Mouse (Mus musculus): ENCODE results near the gene Mkrn2.
"Not testable (repeated sequence)": the region's sequence is repeated elsewhere in the genome, so short reads cannot be mapped to it uniquely, and the experiment has no call there.

Mkrn2 gene

GRCm38 (mm10) chr6:115607429-115607828 is 5.7 kb downstream of the Mkrn2 start:
- no peak for DNase-seq (ENCODE audit: low read depth, low spot score)

DNA sequence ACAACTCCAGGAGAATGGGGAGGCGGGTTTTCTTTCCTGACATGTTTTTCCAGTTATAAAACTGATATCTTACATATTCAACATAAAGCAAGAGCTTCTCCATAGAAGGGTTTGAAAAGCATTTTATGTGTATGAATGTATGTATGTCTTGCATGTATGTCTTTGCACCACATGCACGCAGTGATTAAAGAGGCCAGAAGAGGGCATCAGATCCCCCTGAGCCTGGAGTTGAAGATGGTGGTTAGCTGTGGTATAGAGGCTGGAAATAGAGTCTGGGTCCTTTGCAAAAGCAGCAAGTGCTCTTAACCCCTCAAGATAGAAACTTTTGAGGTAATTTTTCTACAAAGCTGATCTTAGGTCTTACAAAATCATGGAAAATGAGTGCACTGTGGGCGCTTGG is 7.4 kb downstream of the Mkrn2 start:
- peak; percentile 55 for DNase-seq (ENCODE audit: low read depth, low spot score)

GRCm38 (mm10) chr6:115610301-115610700 is 8.6 kb downstream of the Mkrn2 start:
- DNase-seq (ENCODE audit: low read depth, low spot score) = no peak

- DNase-seq (ENCODE audit: low read depth, low spot score) = no peak
These were observed 12.1 kb downstream of the Mkrn2 start for GRCm38 (mm10) chr6:115613793-115614192.

- no peak for DNase-seq (ENCODE audit: low read depth, low spot score)
These were observed 14.3 kb downstream of the Mkrn2 start for GRCm38 (mm10) chr6:115615983-115616382.

GRCm38 (mm10) chr6:115619818-115620217 is 18.1 kb downstream of the Mkrn2 start:
- DNase-seq (ENCODE audit: low read depth, low spot score) = no peak

- DNase-seq (ENCODE audit: low read depth, low spot score) = no peak
These were observed 19.2 kb downstream of the Mkrn2 start for GRCm38 (mm10) chr6:115620942-115621341.

DNA sequence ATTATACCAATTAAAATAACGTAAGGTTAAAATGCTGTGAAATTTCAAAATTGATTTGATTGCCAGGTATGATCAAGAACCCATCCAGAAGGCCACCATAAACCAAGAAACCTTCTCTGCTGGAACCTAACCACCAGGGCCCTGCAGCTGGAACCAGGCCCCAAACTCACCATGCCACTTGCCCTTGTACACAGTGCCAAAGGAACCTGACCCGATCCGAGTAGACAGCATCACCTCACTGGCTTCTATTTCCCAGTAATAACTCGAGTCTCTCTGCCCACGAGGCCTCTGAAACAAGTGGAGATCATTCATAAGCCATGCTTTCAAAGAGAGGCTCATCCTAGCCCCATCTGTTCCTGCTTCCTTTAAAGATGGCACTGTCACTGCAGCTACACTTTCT is 24.4 kb downstream of the Mkrn2 start:
- DNase-seq (ENCODE audit: low read depth, low spot score) = no peak

DNA sequence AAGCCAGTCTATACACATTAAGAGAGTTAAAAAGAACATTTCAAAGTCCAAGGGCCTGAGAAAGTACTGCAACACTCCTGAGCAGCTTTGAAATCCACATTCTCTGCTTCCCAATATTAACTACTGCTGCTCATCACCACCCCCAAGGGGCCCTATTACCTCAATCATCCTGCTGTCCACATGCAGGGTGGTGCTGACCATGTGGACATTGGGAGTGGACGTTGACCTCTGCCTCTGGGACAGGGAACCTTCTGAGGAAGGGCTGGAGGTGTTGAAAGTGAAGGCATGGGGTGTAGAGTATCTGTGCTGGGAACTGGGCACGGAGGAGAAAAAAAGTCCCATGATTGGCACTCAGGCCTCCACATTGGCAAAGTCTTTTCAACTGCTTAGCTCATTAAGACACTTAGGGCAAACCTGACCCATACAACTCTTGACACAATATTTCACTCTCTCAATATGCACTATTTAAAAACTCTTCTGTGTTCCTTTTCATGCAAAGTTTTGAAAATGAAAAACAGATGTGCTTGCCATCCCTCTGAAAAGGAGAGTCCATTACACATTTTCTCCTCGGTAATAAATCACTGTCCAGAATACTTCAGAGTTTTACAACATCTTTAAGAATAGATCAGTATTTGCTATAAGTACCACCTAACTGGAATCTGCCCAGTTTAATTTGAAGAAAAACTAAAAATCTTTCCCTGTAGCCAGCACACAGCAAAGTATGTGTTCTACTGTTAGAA is 29.5 kb downstream of the Mkrn2 start:
- no peak for DNase-seq (ENCODE audit: low read depth, low spot score)

GRCm38 (mm10) chr6:115634015-115634414 is 32.3 kb downstream of the Mkrn2 start:
- no peak for DNase-seq (ENCODE audit: low read depth, low spot score)

DNA sequence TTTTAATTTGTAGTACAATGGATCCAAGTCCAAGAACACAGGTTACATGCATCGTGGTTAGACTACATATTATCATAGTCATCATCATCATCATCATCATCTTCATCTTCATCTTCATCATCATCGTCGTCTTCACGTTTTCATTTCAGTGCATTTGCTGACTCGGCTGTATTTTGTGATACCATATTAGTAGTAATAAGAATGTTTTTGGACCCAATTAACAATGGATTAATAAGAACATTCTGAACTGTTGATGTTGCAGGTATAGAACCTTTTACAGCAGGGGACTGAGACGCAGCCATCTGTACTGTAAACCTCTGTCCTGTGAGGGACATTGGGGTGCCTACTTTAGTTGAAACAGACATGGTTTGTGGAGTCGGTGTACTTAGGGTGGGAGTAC is 36.5 kb downstream of the Mkrn2 start:
- not testable (repeated sequence) for DNase-seq (ENCODE audit: low read depth, low spot score)

GRCm38 (mm10) chr6:115643315-115643714 is 41.6 kb downstream of the Mkrn2 start:
- no peak for DNase-seq (ENCODE audit: low read depth, low spot score)

DNA sequence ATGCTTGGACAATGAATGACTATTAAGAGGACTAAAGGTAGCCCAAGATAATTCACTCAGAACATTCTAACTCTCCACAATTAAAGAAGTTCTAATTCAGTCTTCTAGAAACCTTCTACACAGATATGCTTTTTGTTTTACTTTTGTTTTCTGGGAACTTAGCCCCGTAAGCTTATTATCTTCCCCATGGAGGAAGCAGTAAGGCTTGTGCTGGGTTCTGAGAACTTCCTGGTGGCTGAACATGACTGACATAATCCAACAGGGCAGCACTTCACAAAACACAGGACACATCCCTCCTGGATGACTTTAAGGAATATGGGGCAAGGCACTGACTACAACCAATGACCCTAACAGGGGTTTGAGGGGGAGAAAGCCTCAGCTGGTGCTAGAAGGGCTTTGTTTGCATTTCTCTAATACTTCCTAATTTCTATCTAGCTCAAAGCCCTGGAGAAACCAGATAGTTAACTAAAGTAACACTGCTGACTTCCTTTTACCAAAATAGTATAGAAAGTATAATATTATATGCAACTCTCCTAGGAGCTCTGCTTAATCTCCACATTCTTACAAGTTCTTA is 48.2 kb downstream of the Mkrn2 start:
- DNase-seq (ENCODE audit: low read depth, low spot score) = no peak

GRCm38 (mm10) chr6:115650476-115651427 is 49.0 kb downstream of the Mkrn2 start:
- DNase-seq (ENCODE audit: low read depth, low spot score) = peak; percentile 96

GRCm38 (mm10) chr6:115651719-115652118 is 50.0 kb downstream of the Mkrn2 start:
- DNase-seq (ENCODE audit: low read depth, low spot score) = no peak

DNA sequence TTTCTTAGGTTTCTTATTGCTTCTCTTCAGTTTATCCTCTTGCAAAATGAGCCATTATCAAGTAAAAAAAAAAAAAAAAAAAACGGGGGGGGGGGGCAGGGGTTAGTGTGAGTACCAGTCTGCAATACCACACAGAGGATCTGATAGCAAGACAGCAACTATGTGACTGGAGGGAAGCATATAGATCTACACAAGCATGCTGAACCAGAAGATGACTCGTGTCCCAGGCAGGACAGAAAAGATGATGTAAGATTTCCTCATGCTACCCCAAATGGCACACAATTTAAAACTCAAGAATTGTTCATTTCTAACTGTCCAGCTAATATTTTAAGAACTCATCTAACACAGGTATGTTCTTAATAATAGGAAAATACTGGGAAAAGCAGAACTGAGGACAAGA is 52.2 kb downstream of the Mkrn2 start:
- DNase-seq (ENCODE audit: low read depth, low spot score) = no peak

GRCm38 (mm10) chr6:115658802-115659201 is 57.1 kb downstream of the Mkrn2 start:
- no peak for DNase-seq (ENCODE audit: low read depth, low spot score)

GRCm38 (mm10) chr6:115664268-115664667 is 62.6 kb downstream of the Mkrn2 start:
- DNase-seq (ENCODE audit: low read depth, low spot score) = no peak

DNA sequence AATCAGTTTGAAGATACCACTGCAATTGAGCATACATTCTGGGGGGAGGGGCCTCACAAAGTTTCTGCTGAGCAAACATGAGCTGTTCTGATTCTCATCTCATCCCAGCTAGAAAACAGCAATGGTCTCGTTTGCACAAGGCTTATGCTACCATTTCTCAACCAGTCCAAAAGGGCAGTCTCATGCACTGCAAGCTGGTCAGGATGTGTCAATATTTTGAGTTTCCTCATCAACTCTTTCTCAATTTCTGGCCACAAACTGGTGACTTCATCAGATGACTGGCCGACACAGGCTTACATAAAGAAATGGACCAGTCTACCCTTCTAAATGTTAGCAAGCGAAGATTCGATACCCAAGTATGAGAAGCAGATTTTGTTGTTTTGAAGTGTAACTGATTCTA is 64.9 kb downstream of the Mkrn2 start:
- DNase-seq (ENCODE audit: low read depth, low spot score) = no peak

All from ES-CJ7 (cell line).